Mouse (Mus musculus): ENCODE measurements around the gene Zfp963. TPM values are rescaled to one million over a fixed set of nuclear protein-coding genes. Genes with fewer than 3 reads are reported as not detected.
A peak's percentile ranks its signal among the peaks of the same experiment; 100 is the strongest.

Zfp963 gene
- polyA plus RNA-seq (2016; fragmentation: Nextera tagmentation; extraction: Ambion mirVana), result 5.9 and 7.2 TPM in 2 replicates

DNA sequence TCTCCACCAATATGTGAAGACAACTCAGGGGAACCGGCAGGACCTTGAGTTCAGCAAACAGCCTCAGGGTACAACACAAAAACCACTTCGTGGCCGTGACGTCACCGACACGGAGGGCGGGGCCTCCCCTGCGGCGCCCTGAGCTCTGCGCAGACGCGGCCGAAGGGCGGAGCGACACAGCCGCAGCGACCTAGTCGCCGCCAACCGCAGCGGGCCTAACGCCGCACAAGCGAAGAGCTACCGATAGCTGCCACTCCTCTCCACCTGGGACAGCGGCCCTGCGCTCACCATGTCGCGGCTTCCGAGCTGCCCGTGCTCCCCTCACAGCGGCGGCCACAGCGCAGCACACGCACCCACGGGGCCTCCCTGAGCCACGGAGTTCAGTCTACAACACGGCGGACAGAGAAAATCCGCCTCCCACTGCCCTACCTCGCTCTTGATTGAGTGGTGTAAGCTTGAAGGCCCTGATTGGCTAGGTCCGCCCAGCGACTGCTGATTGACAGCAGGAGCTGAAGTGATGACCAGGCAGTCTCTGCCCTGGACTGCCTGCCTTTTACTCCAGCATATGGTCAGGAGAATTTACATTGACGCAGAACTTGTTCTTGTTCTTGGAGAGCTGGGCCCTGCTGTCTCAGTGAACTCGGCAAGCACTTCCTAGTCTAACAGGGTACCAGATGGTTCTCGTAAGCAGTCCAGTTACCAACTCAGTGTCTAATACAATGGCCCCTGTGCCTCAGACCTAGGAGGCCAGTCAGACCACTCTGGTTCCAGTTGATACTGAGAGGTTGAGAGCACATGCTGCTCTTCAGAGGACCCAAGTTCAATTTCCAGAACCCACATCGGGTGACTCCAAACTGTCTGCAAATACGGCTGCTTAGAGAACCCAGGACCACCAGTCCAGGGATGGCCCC, at the start of gene Zfp963:
Gene Zfp963 (minus strand): TSS at position 427 of the 911 bp plus-strand sequence.
- H3K4me3 ChIP-seq (replicated peaks), result peak within 1 kb of the TSS; percentile 70
- H3K36me3 ChIP-seq, result peaks cover 15% of the 10 kb centered on the region; the same call in 1 of the 2 replicates
- WGBS, result 4% methylated on average over 48 of the region's 48 CpGs
- peak; percentile 99 for ATAC-seq (ENCODE audit: insufficient number of reproducible peaks, insufficient read depth, low FRiP score, low TSS enrichment, low read depth)
- H3K27ac ChIP-seq, result peak within 1 kb of the TSS; percentile 99
- peak within 1 kb of the TSS; percentile 56 for H3K4me2 ChIP-seq
- no peaks in the 10 kb centered on the region for H3K27me3 ChIP-seq
- peak within 1 kb of the TSS; percentile 87 for H3K9ac ChIP-seq (replicated peaks)
- H3K4me1 ChIP-seq (replicated peaks), result peaks cover 10% of the 10 kb centered on the region
- H3K9me3 ChIP-seq, result no peaks in the 10 kb centered on the region

DNA sequence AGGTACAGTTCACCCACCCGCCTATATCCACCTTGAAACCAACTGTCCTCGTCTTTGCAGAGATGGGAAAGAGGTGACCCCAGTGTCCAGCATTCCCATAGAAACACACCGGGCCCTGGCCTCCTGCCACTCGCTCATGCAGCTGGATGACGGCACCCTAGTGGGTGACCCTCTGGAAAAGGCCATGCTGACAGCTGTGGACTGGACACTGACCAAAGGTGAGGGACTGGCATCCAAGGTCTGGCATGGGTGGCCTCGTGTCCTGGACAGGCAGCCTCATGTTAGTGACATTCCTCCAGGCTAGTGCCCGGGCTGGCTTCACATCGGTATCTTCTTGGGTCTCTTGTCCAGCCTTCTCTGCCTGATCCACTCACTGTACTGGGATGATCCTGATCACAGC, 49.5 kb upstream of the Zfp963 start:
- H3K27me3 ChIP-seq, result no peaks in the 10 kb centered on the region
- no peaks in the 10 kb centered on the region for H3K4me1 ChIP-seq (replicated peaks)
- ATAC-seq (ENCODE audit: insufficient number of reproducible peaks, insufficient read depth, low FRiP score, low TSS enrichment, low read depth), result no peak
- H3K27ac ChIP-seq, result no peak overlapping the region
- no peak overlapping the region for H3K4me3 ChIP-seq (replicated peaks)
- WGBS, result 96% methylated on average over 8 of the region's 8 CpGs
- no peak overlapping the region for H3K9ac ChIP-seq (replicated peaks)
- no peak overlapping the region for H3K4me2 ChIP-seq
- H3K9me3 ChIP-seq, result no peaks in the 10 kb centered on the region
- H3K36me3 ChIP-seq, result peaks cover 99% of the 10 kb centered on the region

DNA sequence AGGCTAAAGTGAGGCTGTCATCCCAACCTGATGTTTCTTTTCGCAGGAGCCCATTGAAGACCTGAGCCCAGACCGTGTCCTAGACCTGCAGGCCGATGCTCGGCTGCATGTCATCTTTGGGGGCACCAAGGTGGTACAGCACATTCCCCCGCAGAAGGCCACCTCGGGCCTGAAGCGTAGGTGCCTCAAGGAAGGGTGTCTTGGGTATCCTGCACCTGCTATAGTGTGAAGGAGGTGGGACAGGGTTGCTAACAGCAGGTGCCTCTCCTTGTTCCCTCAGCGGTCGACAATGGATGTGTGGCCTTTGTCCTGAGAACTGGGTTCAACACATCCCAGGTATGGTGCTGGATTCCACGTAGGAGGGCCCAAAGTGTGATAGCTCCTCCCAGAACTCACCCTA, 47.9 kb upstream of the Zfp963 start:
- Histone ChIP-seq H3K4me1 (replicated peaks) (peaks cover 3% of the 10 kb centered on the region), H3K27ac (no peak overlapping the region), H3K9ac (replicated peaks) (no peak overlapping the region), H3K36me3 (peaks cover 96% of the 10 kb centered on the region), H3K4me2 (no peak overlapping the region), H3K27me3 (no peaks in the 10 kb centered on the region), H3K9me3 (no peaks in the 10 kb centered on the region), H3K4me3 (replicated peaks) (no peak overlapping the region)
- no peak for ATAC-seq (ENCODE audit: insufficient number of reproducible peaks, insufficient read depth, low FRiP score, low TSS enrichment, low read depth)
- 96% methylated on average over 10 of the region's 10 CpGs for WGBS

DNA sequence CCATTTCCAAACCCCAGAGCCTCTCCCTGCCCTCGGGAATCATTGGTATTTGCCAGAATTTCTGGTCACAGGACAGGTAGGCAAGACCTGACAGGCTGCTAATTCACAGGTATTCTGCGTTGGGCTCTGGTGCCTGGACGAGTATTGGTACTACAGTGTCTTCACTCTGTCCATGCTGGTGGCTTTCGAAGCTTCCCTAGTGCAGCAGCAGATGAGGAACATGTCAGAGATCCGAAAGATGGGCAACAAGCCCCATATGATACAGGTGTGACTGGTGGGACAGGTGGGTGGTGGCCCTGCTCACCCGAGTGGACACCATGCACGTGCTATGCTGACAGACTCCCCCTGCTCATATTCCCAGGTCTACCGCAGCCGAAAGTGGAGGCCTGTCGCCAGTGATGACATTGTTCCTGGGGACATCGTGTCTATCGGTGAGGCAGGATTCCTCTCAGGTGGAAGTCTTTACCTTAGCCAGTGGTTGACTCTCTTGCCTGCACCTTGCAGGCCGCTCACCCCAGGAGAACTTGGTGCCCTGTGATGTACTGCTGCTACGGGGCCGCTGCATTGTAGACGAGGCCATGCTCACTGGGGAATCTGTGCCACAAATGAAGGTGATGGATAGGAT, 47.1 kb upstream of the Zfp963 start:
- H3K9me3 ChIP-seq, result no peaks in the 10 kb centered on the region
- H3K4me2 ChIP-seq, result no peak overlapping the region
- peaks cover 11% of the 10 kb centered on the region for H3K4me1 ChIP-seq (replicated peaks)
- H3K4me3 ChIP-seq (replicated peaks), result no peak overlapping the region
- H3K27ac ChIP-seq, result no peak overlapping the region
- peaks cover 87% of the 10 kb centered on the region for H3K36me3 ChIP-seq
- H3K9ac ChIP-seq (replicated peaks), result no peak overlapping the region
- 95% methylated on average over 16 of the region's 16 CpGs for WGBS
- ATAC-seq (ENCODE audit: insufficient number of reproducible peaks, insufficient read depth, low FRiP score, low TSS enrichment, low read depth), result no peak
- H3K27me3 ChIP-seq, result no peaks in the 10 kb centered on the region

DNA sequence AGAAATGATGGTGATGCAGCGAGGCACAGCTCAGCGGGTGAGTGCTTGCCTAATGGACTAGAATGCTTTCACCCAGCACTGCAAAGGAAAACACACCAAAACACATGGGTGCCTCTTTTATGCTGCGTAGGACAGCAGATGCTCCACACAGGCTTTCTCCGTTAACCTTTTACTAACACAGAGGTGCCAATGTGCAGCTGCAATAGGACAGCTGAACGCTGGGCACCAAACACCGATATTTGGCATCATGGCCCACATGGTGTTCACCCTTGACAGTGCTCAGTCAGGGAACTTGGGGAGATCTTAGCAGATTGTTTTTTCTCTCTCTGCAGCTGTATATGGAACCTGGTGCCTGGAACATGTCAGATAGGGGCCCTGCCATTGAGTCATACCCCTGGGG, 45.1 kb upstream of the Zfp963 start:
- 94% methylated on average over 6 of the region's 6 CpGs for WGBS
- H3K4me2 ChIP-seq, result no peak overlapping the region
- no peak overlapping the region for H3K4me3 ChIP-seq (replicated peaks)
- H3K9me3 ChIP-seq, result no peaks in the 10 kb centered on the region
- peaks cover 14% of the 10 kb centered on the region for H3K4me1 ChIP-seq (replicated peaks)
- H3K27me3 ChIP-seq, result no peaks in the 10 kb centered on the region
- no peak for ATAC-seq (ENCODE audit: insufficient number of reproducible peaks, insufficient read depth, low FRiP score, low TSS enrichment, low read depth)
- H3K36me3 ChIP-seq, result peaks cover 68% of the 10 kb centered on the region
- no peak overlapping the region for H3K27ac ChIP-seq
- no peak overlapping the region for H3K9ac ChIP-seq (replicated peaks)

DNA sequence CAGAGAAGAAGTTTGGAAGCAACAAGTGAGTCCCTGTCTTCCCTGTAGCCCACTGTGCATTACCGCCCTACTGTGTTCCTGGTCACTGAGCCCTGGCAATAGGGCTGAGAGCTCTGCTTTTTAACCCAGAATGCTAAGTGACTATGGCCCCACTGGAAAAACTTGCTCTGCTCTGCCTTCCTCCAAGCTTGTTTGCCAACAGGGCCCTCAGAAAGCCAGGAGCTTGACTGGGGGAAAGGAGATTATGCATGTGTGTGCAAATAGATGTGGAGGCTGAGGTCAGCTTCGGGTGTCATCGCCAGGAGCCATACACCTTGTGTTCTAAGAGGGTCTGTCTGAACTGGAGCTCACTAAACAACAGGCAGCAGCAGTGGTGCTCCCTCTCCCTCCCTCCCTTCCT, 44.3 kb upstream of the Zfp963 start:
- no peak for ATAC-seq (ENCODE audit: insufficient number of reproducible peaks, insufficient read depth, low FRiP score, low TSS enrichment, low read depth)
- 94% methylated on average over 3 of the region's 3 CpGs for WGBS
- Histone ChIP-seq H3K9ac (replicated peaks) (no peak overlapping the region), H3K36me3 (peaks cover 60% of the 10 kb centered on the region), H3K27ac (no peak overlapping the region), H3K4me2 (no peak overlapping the region), H3K4me1 (replicated peaks) (peaks cover 17% of the 10 kb centered on the region), H3K27me3 (no peaks in the 10 kb centered on the region), H3K9me3 (no peaks in the 10 kb centered on the region), H3K4me3 (replicated peaks) (no peak overlapping the region)

DNA sequence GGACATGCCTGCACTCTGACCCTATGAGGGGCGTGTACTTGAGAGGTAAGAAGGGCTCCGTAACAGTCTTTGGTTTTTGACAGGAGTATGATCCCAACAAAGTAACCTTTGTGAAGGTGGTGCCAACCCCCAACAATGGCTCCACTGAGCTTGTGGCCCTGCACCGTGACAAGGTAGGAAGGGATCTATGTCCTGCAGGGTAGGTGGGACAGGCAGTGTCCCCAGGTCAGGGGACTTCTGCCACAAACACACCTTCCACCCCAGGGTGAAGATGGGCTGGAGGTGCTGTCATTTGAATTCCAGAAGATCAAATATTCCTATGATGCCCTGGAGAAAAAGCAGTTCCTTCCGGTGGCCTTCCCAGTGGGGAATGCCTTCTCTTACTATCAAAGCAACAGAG, 43.9 kb upstream of the Zfp963 start:
- Histone ChIP-seq H3K4me1 (replicated peaks) (peaks cover 17% of the 10 kb centered on the region), H3K9me3 (no peaks in the 10 kb centered on the region), H3K27ac (no peak overlapping the region), H3K9ac (replicated peaks) (no peak overlapping the region; the same call in 1 of the 2 replicates), H3K4me3 (replicated peaks) (no peak overlapping the region), H3K36me3 (peaks cover 56% of the 10 kb centered on the region), H3K27me3 (no peaks in the 10 kb centered on the region), H3K4me2 (no peak overlapping the region)
- WGBS, result 93% methylated on average over 4 of the region's 4 CpGs
- ATAC-seq (ENCODE audit: insufficient number of reproducible peaks, insufficient read depth, low FRiP score, low TSS enrichment, low read depth), result no peak

DNA sequence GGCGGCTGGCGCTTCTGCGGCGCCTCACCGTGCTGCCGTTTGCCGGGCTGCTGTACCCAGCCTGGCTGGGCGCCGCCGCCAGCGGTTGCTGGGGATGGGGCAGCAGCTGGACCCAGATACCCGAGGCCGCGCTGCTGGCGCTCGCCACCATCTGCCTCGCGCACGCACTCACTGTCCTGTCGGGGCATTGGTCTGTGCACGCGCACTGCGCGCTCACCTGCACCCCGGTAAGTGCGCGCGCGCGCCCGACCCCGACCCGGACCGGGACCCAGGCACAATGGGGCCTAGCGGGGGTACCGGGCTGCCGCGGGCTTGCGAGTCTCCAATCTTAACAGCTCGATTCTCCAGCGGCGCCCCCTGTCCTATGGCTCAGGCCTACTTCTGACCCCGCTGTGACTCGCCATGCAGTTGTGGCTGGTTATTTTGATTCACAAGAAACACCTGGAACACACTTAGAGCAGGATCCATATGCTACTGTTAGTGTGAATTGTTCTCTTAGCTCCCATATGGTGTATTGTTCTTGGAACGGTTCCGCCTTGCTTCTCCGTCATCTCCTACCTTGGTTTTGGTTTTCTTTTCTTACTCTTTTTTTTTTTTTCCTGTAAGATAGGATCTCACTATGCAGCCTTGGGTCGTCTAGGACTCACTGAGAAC, 41.8 kb upstream of the Zfp963 start:
- peak overlapping the region; percentile 73 for H3K4me2 ChIP-seq
- WGBS, result under 1% methylated on average over 48 of the region's 48 CpGs
- no peaks in the 10 kb centered on the region for H3K9me3 ChIP-seq
- peak overlapping the region; percentile 93 for H3K9ac ChIP-seq (replicated peaks)
- peak overlapping the region; percentile 98 for H3K4me3 ChIP-seq (replicated peaks)
- H3K4me1 ChIP-seq (replicated peaks), result peaks cover 17% of the 10 kb centered on the region
- H3K27ac ChIP-seq, result peak overlapping the region; percentile 93
- peaks cover 34% of the 10 kb centered on the region for H3K36me3 ChIP-seq
- H3K27me3 ChIP-seq, result no peaks in the 10 kb centered on the region
- ATAC-seq (ENCODE audit: insufficient number of reproducible peaks, insufficient read depth, low FRiP score, low TSS enrichment, low read depth), result peak; percentile 68

DNA sequence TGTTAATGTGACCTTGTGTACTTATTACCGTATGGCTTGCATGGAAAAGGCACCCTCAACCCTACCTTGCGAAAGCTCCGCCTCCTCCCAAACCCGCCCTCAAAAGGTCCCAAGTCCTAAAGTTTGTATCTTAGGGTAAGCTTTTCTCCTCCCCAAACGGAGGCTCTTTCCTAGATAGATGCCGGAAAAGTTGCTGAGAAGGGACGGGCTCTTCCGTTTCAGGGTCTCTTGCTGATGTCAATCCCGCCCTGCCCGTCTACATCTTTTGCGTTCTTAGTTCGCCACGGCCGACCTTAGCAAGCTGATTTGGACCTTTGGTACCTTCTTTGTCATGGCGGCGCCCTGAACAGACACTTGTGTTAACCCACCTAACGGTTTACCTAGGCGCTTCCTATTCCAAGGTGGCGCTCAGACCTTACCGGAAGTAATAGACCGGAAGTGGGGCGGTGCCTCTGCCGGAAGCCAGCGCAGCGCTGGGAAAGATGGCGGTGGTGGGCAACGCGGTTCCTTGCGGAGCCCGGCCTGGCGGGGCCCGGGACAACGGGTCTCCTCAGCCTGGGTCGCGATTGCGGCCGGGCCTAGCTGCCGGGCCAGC, 41.1 kb upstream of the Zfp963 start, which contains the start of the genes Atp13a1 and Zfp866:
Gene Atp13a1 (plus strand): TSS at position 391 of the 595 bp plus-strand sequence.
Gene Zfp866 (minus strand): TSS at position 406 of the 595 bp plus-strand sequence.
- Histone ChIP-seq H3K4me2 (peak within 1 kb of the TSS; percentile 73), H3K27me3 (no peaks in the 10 kb centered on the region), H3K9ac (replicated peaks) (peak within 1 kb of the TSS; percentile 93), H3K4me3 (replicated peaks) (peak within 1 kb of the TSS; percentile 98), H3K4me1 (replicated peaks) (peaks cover 17% of the 10 kb centered on the region), H3K27ac (peak within 1 kb of the TSS; percentile 93), H3K9me3 (no peaks in the 10 kb centered on the region), H3K36me3 (peaks cover 28% of the 10 kb centered on the region)
- ATAC-seq (ENCODE audit: insufficient number of reproducible peaks, insufficient read depth, low FRiP score, low TSS enrichment, low read depth), result peak; percentile 87
- WGBS, result under 1% methylated on average over 38 of the region's 38 CpGs

DNA sequence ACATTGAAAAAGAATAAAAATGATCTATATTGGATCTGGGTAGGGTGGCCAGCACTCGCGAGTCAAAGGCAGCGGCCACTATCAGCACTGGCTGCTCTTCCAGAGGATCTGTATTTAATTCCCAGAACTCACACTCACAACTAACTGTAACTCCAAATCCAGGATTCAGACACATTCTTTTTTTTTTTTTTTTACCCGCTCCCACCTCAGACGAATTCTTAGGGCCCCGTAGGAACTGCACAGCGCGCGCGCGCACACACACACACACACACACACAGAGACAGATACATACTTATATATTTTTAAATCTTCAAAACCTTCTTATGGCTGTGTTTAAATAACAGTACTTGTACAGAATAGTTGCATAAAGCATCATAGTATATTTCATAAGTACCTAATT, 40.6 kb upstream of the Zfp963 start:
- H3K27ac ChIP-seq, result peak overlapping the region; percentile 93; the same call in 1 of the 2 replicates
- H3K36me3 ChIP-seq, result peaks cover 23% of the 10 kb centered on the region
- peak; percentile 30; the same call in 1 of the 2 replicates for ATAC-seq (ENCODE audit: insufficient number of reproducible peaks, insufficient read depth, low FRiP score, low TSS enrichment, low read depth)
- H3K9me3 ChIP-seq, result no peaks in the 10 kb centered on the region
- H3K4me1 ChIP-seq (replicated peaks), result peaks cover 17% of the 10 kb centered on the region
- peak overlapping the region; percentile 98 for H3K4me3 ChIP-seq (replicated peaks)
- whole genome bisulfite sequencing, result 33% methylated on average over 11 of the region's 11 CpGs
- H3K9ac ChIP-seq (replicated peaks), result peak overlapping the region; percentile 93
- H3K27me3 ChIP-seq, result no peaks in the 10 kb centered on the region
- H3K4me2 ChIP-seq, result peak overlapping the region; percentile 73

All from limb, embryonic 12.5 days (tissue).